Mouse (Mus musculus) spleen, postnatal 36 days (tissue): ENCODE results near the gene Gins2.

ENCODE experiments used
- DNase-seq, 2 experiments: peaks; one replicate each; pipeline ENCODE4 v3.0.0; 2022; ENCODE audit warnings: low spot score in 2 of 2, mixed read lengths in 1 of 2

Gene Gins2

DNA sequence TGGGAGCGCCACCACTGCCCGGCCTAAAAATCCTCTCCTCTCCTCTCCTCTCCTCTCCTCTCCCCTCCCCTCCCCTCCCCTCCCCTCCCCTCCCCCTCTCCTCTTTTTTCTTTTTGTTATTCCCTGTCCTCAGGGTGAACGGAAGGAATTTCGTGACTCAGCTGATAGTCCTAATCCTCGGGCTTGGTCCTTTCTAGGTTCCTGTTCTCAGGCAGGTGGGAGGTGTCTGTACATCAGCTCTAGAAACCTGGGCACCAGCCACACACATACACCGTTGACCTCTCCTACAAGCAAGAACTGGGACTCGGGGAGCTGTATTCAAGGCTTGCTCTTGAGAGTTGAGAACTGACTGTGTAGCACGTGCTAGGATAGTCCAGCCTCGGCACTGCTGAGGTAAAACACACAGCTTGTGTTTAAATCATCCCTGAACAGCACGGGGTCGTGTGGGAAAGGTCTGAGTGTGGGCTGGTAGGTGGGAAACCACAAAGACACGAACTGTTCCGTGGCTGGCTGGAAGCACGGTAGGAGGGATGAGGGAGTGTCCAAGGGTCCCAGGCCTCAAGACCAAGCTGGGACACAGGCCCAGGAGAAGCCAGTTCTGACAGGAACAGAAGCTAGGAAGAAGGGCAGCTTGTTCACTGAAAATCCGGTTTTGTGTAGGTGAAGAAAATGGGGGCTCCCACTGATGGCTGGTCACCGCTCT lies 58.0 kb downstream of the Gins2 start:
- no peak for DNase-seq

GRCm38 (mm10) chr8:120529226-120529625 lies 59.9 kb downstream of the Gins2 start:
- DNase-seq = no peak
